Mouse (Mus musculus): ENCODE data around the gene Araf. TPM values are rescaled to one million over a fixed set of nuclear protein-coding genes. Genes with fewer than 3 reads are reported as not detected.
"Not testable (repeated sequence)": the region's sequence is repeated elsewhere in the genome, so short reads cannot be mapped to it uniquely, and the experiment has no call there.

Araf gene
- polyA plus RNA-seq, 1 experiment from 2014 or later, result 102 TPM

DNA sequence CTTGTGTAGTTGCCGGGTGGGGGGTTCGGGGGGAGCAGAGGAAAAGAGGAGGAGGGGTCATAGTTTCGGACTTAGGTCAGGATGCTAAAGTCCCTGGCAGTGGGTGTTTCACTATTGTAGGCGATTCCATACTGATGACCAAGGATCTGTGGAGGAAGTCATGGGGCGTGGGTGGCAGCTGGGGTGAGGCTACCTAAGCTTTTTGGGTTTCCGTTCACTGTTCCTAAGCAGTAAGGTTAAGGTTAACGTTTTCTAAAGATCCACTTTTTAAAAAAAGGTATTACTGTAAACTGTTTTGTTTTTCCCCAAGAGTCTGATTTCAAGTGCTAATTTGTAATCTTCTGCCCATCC, 1.2 kb downstream of the Araf start:
- H3K27ac ChIP-seq, result peak overlapping the region; percentile 86
- H3K9me3 ChIP-seq, result no peaks in the 10 kb centered on the region
- peak overlapping the region; percentile 57 for H3K4me2 ChIP-seq
- peak; percentile 4; the same call in 1 of the 2 replicates for ATAC-seq (ENCODE audit: borderline replicate concordance, extremely low read depth, low FRiP score, low TSS enrichment)
- H3K4me3 ChIP-seq, result peak overlapping the region; percentile 47
- H3K9ac ChIP-seq, result peak overlapping the region; percentile 46
- no peaks in the 10 kb centered on the region for H3K4me1 ChIP-seq
- no peaks in the 10 kb centered on the region for H3K36me3 ChIP-seq
- WGBS, result 22% methylated on average over 7 of the region's 7 CpGs
- H3K27me3 ChIP-seq, result no peaks in the 10 kb centered on the region

DNA sequence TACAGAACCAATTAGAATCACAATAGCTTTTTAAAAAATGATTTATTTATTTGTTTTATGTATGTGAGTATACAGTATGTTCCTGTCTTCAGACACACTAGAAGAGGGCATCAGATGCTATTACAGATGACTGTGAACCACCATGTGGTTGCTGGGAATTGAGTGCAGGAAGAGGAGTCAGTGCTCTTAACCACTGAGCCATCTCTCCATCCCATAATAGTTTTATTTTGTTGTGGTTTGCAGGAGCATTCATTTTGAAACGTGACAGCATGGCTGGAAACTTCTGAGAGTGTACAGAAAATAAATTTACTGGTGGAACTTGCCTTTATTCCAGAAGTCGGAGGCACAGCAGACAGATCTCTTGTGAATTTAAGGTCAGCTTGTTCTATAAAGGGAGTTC, 3.8 kb downstream of the Araf start:
- Histone ChIP-seq H3K4me3 (no peak overlapping the region), H3K4me2 (no peak overlapping the region), H3K9ac (no peak overlapping the region), H3K4me1 (no peaks in the 10 kb centered on the region), H3K27ac (no peak overlapping the region), H3K36me3 (no peaks in the 10 kb centered on the region), H3K9me3 (no peaks in the 10 kb centered on the region), H3K27me3 (no peaks in the 10 kb centered on the region)
- ATAC-seq (ENCODE audit: borderline replicate concordance, extremely low read depth, low FRiP score, low TSS enrichment), result no peak
- 73% methylated on average over 2 of the region's 2 CpGs for WGBS

DNA sequence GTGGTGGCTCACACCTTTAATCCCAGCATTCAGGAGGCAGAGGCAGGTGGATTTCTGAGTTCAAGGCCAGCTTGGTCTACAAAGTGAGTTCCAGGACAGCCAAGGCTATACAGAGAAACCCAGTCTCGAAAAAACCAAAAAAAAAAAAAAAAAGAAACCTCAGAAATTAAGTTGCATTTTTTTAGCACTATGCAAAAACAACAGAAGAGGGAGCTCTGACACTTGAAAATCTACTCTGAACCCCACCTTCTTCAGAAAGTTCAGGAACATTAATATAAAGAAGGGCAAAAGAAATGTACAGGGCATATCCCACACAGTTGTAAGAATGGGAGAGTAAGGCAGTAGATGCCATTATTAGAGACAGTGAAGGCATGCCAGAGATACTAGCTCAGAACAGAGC, 6.7 kb downstream of the Araf start:
- H3K4me1 ChIP-seq, result not testable (repeated sequence)

DNA sequence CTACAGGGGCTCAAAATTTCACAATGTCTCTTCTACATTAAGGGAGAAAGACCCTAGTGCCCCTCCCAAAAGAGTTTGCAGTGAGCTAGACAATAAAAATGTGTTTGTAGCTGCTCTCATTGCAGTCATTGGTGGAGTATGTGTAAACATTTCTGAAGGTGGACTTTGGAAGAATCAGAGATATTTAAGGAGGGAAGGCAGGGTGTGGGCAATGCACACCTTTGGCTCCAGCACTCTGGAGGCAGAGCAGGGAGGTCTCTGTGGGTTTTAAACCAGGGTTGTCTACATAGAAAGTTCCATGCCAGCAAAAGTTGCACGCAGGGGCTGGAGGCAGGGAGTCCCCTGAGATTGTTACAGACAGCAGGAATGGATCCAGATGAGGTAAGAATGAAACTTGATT, 8.7 kb downstream of the Araf start:
- 57% methylated on average over 1 of the region's 1 CpGs for WGBS
- H3K4me2 ChIP-seq, result no peak overlapping the region
- H3K27ac ChIP-seq, result no peak overlapping the region
- H3K27me3 ChIP-seq, result no peaks in the 10 kb centered on the region
- H3K9me3 ChIP-seq, result no peaks in the 10 kb centered on the region
- H3K4me1 ChIP-seq, result no peaks in the 10 kb centered on the region
- no peaks in the 10 kb centered on the region for H3K36me3 ChIP-seq
- H3K4me3 ChIP-seq, result no peak overlapping the region
- ATAC-seq (ENCODE audit: borderline replicate concordance, extremely low read depth, low FRiP score, low TSS enrichment), result no peak
- no peak overlapping the region for H3K9ac ChIP-seq

More for the DNA sequence above, 6.7 kb downstream of the Araf start:
- H3K4me2 ChIP-seq; H3K27me3 ChIP-seq; H3K9me3 ChIP-seq; H3K9ac ChIP-seq; H3K36me3 ChIP-seq; ATAC-seq (ENCODE audit: borderline replicate concordance, extremely low read depth, low FRiP score, low TSS enrichment); H3K4me3 ChIP-seq; H3K27ac ChIP-seq: not testable (repeated sequence)
- WGBS, result 17% methylated on average over 1 of the region's 1 CpGs

DNA sequence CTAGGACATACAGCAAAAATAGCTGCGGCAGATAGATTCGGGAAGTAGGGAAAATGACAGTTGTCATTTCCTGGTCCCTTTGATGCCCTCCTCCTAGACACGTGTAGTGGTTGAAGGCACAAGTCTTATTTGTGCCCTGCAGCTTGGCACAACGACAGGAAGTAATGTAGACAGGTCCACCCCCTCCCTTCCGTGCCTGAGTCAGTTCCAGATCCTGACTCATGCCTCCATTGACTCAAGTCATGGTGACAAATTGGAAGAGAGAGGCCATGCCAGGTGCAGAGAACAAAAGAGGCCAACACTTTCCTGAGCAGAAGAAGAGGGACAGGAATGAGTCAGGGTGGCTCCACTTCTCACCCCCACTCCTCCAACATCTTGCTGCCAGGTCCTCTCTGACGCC, 19.4 kb downstream of the Araf start:
- no peak for ATAC-seq (ENCODE audit: borderline replicate concordance, extremely low read depth, low FRiP score, low TSS enrichment)
- Histone ChIP-seq H3K9me3 (no peaks in the 10 kb centered on the region), H3K36me3 (no peaks in the 10 kb centered on the region), H3K27me3 (no peaks in the 10 kb centered on the region), H3K4me1 (no peaks in the 10 kb centered on the region; the same call in 1 of the 2 replicates), H3K4me3 (no peak overlapping the region), H3K9ac (no peak overlapping the region), H3K4me2 (no peak overlapping the region), H3K27ac (no peak overlapping the region)
- 64% methylated on average over 6 of the region's 6 CpGs for WGBS

DNA sequence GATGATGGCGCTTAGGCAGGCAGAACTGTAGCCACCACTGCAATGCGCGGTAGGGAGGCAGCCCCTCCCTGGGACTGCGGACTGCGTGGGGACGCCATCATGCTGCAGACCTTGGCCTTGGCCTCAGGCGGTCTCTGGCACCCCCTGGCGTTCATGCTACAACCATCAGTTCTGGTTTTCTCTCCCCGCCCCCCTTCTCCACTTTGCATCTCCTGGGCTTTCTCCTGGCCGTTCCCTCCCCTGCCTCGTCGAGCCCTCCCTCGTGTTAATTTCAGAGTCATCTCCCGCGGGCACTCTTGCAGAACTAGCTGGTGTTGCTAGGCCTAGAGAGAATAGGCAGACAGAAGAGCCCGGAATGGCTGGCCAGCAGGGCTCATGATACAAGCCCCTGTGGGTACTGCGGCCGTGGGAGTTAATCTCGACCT, 21.6 kb downstream of the Araf start:
- Histone ChIP-seq H3K9ac (peak overlapping the region; percentile 22), H3K4me3 (peak overlapping the region; percentile 37), H3K27me3 (no peaks in the 10 kb centered on the region), H3K9me3 (no peaks in the 10 kb centered on the region), H3K4me2 (peak overlapping the region; percentile 62), H3K4me1 (no peaks in the 10 kb centered on the region; the same call in 1 of the 2 replicates), H3K36me3 (no peaks in the 10 kb centered on the region), H3K27ac (0 out of 2 replicates have a peak overlapping the region, but pooled peaks have one; percentile 37)
- 18% methylated on average over 19 of the region's 19 CpGs for WGBS
- peak; percentile 90 for ATAC-seq (ENCODE audit: borderline replicate concordance, extremely low read depth, low FRiP score, low TSS enrichment)

DNA sequence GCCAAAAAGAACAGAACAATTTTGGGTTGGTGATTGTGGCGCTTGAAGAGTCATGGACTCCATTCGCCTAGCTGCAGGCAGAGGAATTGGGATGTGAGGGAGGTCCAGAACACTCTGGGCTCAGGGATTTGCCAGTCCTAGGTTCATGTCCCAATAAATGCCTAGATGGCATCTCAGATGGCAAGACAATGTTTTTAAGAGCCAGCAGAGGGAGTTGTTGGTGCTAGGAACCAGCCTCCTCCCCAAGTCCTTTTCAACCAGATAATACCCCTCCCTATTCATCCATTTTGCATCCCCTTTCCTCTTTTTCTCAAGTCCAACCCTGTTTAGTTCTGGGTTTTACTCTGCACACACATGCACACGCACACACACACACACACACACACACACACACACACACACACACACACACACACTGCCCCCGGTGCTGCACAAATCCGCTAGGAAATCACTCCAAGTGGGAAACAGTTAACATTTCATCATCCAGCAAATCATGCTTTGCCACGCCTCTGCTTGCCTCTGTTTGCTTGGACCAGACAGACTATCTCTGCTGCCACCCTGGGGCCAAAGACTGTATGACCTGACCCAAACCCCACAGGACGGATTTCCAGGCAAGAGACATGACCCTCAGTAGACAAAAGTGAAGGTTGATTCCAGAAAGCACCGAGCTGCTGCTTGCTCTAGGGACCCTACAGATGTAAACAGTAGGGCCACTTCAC, 22.3 kb downstream of the Araf start:
- Histone ChIP-seq H3K36me3 (no peaks in the 10 kb centered on the region), H3K9me3 (no peaks in the 10 kb centered on the region), H3K27ac (0 out of 2 replicates have a peak overlapping the region, but pooled peaks have one; percentile 37), H3K9ac (peak overlapping the region; percentile 22), H3K4me1 (no peaks in the 10 kb centered on the region; the same call in 1 of the 2 replicates), H3K27me3 (no peaks in the 10 kb centered on the region), H3K4me2 (peak overlapping the region; percentile 62), H3K4me3 (peak overlapping the region; percentile 37)
- WGBS, result 29% methylated on average over 7 of the region's 8 CpGs
- ATAC-seq (ENCODE audit: borderline replicate concordance, extremely low read depth, low FRiP score, low TSS enrichment), result peak; percentile 32; the same call in 1 of the 2 replicates

DNA sequence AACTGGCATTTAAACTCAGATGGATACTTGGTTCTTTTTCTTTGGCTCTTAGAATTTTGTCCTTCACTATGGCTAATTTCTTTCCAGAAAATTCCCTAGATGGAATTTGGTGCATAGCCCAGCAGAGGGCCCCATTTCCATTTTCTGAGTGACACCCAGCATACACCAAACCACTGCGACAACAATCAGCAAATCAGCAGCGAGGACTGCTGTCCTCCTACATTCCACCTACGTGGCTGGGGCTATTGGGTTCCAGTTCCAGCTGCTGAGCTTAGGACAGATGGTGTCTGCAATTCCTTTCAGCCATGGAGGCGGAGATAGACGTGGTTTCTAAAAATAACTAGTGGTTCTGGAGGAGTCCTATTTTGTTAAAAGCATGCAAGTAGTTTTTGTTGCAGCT, 31.3 kb downstream of the Araf start:
- Histone ChIP-seq H3K9ac (no peak overlapping the region), H3K9me3 (no peaks in the 10 kb centered on the region), H3K27me3 (no peaks in the 10 kb centered on the region), H3K4me1 (no peaks in the 10 kb centered on the region), H3K36me3 (no peaks in the 10 kb centered on the region), H3K27ac (no peak overlapping the region), H3K4me3 (no peak overlapping the region), H3K4me2 (no peak overlapping the region)
- ATAC-seq (ENCODE audit: borderline replicate concordance, extremely low read depth, low FRiP score, low TSS enrichment), result peak; percentile 89
- WGBS, result 21% methylated on average over 5 of the region's 5 CpGs

DNA sequence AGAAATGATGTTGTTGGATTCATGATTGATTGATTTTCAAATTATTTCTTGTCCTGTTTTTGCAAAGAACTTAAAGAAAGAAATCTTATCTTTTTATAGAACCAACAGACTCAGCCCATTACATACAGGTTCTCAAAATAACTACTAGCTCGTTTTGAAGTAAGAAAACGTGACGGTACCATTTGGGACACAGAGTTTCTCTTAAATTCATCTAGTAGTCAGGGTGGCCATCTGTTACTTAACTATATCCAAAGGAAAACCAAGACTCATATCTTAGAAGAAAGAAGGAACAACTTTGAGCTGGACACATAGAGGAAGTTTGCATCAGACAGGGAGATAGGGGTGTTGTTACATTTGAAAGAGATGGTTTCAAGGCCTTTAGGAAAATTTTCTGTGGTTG, 49.6 kb downstream of the Araf start:
- ATAC-seq (ENCODE audit: borderline replicate concordance, extremely low read depth, low FRiP score, low TSS enrichment), result no peak
- peaks cover 5% of the 10 kb centered on the region; the same call in 1 of the 2 replicates for H3K36me3 ChIP-seq
- 90% methylated on average over 3 of the region's 3 CpGs for WGBS
- no peaks in the 10 kb centered on the region for H3K27me3 ChIP-seq
- H3K4me1 ChIP-seq, result no peaks in the 10 kb centered on the region
- H3K9ac ChIP-seq, result no peak overlapping the region
- H3K27ac ChIP-seq, result no peak overlapping the region
- no peak overlapping the region for H3K4me3 ChIP-seq
- H3K4me2 ChIP-seq, result no peak overlapping the region
- H3K9me3 ChIP-seq, result no peaks in the 10 kb centered on the region

DNA sequence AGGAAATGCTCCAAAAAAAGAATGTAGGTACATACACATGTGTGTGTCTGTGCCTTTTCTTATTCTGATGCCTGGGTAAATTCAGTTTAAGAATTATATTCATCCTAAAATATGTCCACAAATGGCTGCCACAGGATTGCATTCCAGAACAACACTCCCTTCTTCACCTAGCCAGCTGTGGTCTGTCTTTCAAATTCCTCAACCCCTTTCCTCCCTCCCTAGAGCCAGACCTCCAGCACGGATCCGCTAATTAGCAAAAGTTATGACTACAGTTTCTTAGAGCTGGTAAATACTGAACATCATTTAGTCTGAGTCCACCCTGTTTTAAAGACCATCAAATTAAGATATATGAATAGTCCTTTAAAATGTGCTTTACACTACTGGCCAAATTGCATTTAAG, 50.2 kb downstream of the Araf start:
- Histone ChIP-seq H3K9me3 (no peaks in the 10 kb centered on the region), H3K36me3 (peaks cover 5% of the 10 kb centered on the region; the same call in 1 of the 2 replicates), H3K4me1 (no peaks in the 10 kb centered on the region), H3K4me3 (peak overlapping the region; percentile 20), H3K4me2 (peak overlapping the region; percentile 48), H3K27ac (peak overlapping the region; percentile 47), H3K9ac (no peak overlapping the region), H3K27me3 (no peaks in the 10 kb centered on the region)
- 26% methylated on average over 2 of the region's 2 CpGs for WGBS
- ATAC-seq (ENCODE audit: borderline replicate concordance, extremely low read depth, low FRiP score, low TSS enrichment), result no peak

DNA sequence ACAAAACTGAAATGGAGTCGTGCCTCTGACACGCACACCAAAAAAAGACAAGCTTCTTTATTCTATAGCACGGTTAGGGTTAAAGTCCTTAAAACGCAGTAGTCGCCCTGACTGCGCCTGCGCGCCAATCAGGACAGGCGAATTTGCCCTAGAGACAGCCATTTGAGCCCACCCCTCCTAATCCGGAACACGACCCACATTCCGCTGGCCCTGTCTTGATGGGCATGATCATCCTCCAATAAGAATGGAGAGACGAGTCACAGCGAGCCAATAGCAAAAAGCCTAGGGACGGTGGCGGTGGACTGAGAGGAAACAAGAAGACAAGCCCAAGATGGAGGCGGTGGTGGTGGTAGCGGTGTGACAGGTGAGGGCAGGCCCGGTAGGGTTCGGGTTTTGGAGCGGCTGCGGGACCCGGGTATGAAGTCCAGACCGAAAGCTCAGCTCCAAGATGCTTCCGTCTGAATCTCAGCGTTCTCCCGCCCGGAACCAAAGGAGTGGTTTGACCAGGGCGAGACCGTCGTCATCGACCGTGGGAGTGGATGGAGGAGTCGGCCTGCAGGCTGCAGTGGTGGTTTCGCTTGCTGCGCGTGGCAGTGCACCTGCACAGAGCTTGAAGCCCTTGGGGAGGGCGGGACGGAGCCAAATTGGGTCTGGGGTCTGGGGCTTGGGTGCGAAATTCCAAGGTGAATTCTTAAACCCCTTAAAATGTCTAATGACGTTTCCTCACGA, 50.8 kb downstream of the Araf start:
- Histone ChIP-seq H3K4me2 (peak overlapping the region; percentile 54), H3K9ac (peak overlapping the region; percentile 57), H3K27me3 (no peaks in the 10 kb centered on the region), H3K9me3 (no peaks in the 10 kb centered on the region), H3K36me3 (peaks cover 7% of the 10 kb centered on the region; the same call in 1 of the 2 replicates), H3K4me3 (peak overlapping the region; percentile 66), H3K27ac (peak overlapping the region; percentile 47), H3K4me1 (no peaks in the 10 kb centered on the region)
- ATAC-seq (ENCODE audit: borderline replicate concordance, extremely low read depth, low FRiP score, low TSS enrichment), result peak; percentile 99
- 15% methylated on average over 42 of the region's 42 CpGs for WGBS

DNA sequence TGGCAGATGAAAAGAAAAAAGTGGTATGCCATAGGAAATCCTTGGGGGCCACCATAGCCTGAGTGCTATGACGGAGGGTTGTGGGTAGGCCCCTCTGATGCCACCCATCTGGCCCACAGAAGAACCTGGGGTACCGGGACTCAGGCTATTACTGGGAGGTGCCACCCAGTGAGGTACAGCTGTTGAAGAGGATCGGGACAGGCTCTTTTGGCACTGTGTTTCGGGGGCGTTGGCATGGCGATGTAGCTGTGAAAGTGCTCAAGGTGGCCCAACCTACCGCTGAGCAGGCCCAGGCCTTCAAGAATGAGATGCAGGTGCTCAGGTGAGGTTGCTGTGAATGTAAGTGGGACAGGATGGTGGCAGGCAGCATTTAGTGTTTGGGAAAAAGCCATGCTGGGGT, 56.2 kb downstream of the Araf start:
- H3K4me1 ChIP-seq, result no peaks in the 10 kb centered on the region
- H3K9me3 ChIP-seq, result no peaks in the 10 kb centered on the region
- H3K36me3 ChIP-seq, result peaks cover 16% of the 10 kb centered on the region; the same call in 1 of the 2 replicates
- no peak overlapping the region for H3K9ac ChIP-seq
- no peak overlapping the region for H3K4me2 ChIP-seq
- ATAC-seq (ENCODE audit: borderline replicate concordance, extremely low read depth, low FRiP score, low TSS enrichment), result no peak
- H3K27ac ChIP-seq, result no peak overlapping the region
- H3K4me3 ChIP-seq, result no peak overlapping the region
- no peaks in the 10 kb centered on the region for H3K27me3 ChIP-seq
- WGBS, result 91% methylated on average over 7 of the region's 7 CpGs

Data from lung, embryonic 15.5 days (tissue).